Mouse (Mus musculus): ENCODE results near the gene Gm21833. TPM values are rescaled to one million over a fixed set of nuclear protein-coding genes. Genes with fewer than 3 reads are reported as not detected.
"Not testable (repeated sequence)": the region's sequence is repeated elsewhere in the genome, so short reads cannot be mapped to it uniquely, and the experiment has no call there.

Gm21833 gene
- not detected in 2 replicates for total RNA-seq (2012; rRNA removed)
- polyA plus RNA-seq (2012; ENCODE audit: insufficient read depth in 1 of 2, insufficient read length in 2 of 2, low read depth in 1 of 2, low replicate concordance in 2 of 2, missing spikeins in 1 of 2), result not detected

DNA sequence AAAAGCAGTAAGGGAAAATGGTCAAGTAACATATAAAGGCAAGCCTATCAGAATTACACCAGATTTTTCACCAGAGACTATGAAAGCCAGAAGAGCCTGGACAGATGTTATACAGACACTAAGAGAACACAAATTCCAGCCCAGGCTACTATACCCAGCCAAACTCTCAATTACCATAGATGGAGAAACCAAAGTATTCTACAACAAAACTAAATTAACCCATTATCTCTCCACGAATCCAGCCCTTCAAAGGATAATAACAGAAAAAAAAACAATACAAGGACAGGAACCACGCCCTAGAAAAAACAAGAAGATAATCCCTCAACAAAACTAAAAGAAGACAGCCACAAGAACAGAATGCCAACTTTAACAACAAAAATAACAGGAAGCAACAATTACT is at the start of gene Gm21833:
TSS of gene Gm21833 (plus strand) at position 301 of the 400 bp plus-strand sequence.
- not testable (repeated sequence) for H3K79me2 ChIP-seq (ENCODE audit: control insufficient read depth, insufficient read depth, low read length, poor library complexity); H3K9ac ChIP-seq (ENCODE audit: control insufficient read depth, low read depth, low read length, poor library complexity, severe bottlenecking); H3K9me3 ChIP-seq (replicated peaks; ENCODE audit: insufficient read depth, low read length); H3K4me1 ChIP-seq (ENCODE audit: control insufficient read depth in 1 of 2, insufficient read depth in 2 of 2, low read length in 2 of 2); H3K27me3 ChIP-seq (ENCODE audit: control insufficient read depth in 1 of 2, insufficient read depth in 2 of 2, low read length in 2 of 2); DNase-seq (ENCODE audit: low read depth, low spot score); H3K27ac ChIP-seq (ENCODE audit: control insufficient read depth, low read depth, low read length); H3K36me3 ChIP-seq (ENCODE audit: control insufficient read depth in 1 of 2, insufficient read depth in 2 of 2, low read length in 2 of 2); H3K4me3 ChIP-seq (ENCODE audit: control insufficient read depth in 1 of 2, insufficient read depth in 1 of 2, low read depth in 2 of 2, low read length in 2 of 2)

DNA sequence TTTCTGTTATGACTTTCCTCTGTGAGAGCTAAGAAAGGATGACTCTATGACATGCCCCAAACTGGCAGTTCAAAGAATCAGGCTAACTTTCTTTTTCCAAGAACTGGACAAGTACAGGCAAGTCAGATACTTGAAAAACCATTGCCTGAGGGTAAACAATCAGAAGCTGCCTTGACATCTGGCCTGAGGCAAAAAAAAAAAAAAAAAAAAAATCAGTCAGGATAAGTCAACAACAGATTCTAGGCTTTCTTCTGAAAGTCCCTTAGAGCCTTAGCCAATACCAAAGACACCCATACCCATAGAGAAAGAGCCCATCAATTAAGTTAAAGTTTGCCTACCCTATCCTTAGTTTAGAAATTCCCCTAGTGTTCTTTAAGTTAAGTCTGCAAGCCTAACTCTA is 38.7 kb upstream of the Gm21833 start:
- Histone ChIP-seq H3K27me3 (ENCODE audit: control insufficient read depth in 1 of 2, insufficient read depth in 2 of 2, low read length in 2 of 2) (no peaks in the 10 kb centered on the region), H3K4me1 (ENCODE audit: control insufficient read depth in 1 of 2, insufficient read depth in 2 of 2, low read length in 2 of 2) (no peaks in the 10 kb centered on the region), H3K9ac (ENCODE audit: control insufficient read depth, low read depth, low read length, poor library complexity, severe bottlenecking) (no peak overlapping the region), H3K9me3 (replicated peaks; ENCODE audit: insufficient read depth, low read length) (no peaks in the 10 kb centered on the region), H3K27ac (ENCODE audit: control insufficient read depth, low read depth, low read length) (no peak overlapping the region), H3K4me3 (ENCODE audit: control insufficient read depth in 1 of 2, insufficient read depth in 1 of 2, low read depth in 2 of 2, low read length in 2 of 2) (no peak overlapping the region), H3K79me2 (ENCODE audit: control insufficient read depth, insufficient read depth, low read length, poor library complexity) (no peaks in the 10 kb centered on the region), H3K36me3 (ENCODE audit: control insufficient read depth in 1 of 2, insufficient read depth in 2 of 2, low read length in 2 of 2) (no peaks in the 10 kb centered on the region)
- no peak for DNase-seq (ENCODE audit: low read depth, low spot score)
- TF ChIP-seq SMC3 (IDR thresholded peaks at IDR 0.05; ENCODE audit: low read depth, low read length) (no peak), ZKSCAN1 (IDR thresholded peaks at IDR 0.05; ENCODE audit: low read depth, low read length) (no peak), USF1 (IDR thresholded peaks at IDR 0.05; ENCODE audit: low read depth, low read length) (no peak), POLR2A (IDR thresholded peaks at IDR 0.05; ENCODE audit: control insufficient read depth in 1 of 2, insufficient read depth in 1 of 2, low read depth in 1 of 2, low read length in 2 of 2, poor library complexity in 1 of 2) (no peak), TBP (IDR thresholded peaks at IDR 0.05; ENCODE audit: low read depth, low read length) (no peak), CHD1 (IDR thresholded peaks at IDR 0.05; ENCODE audit: low read depth, low read length) (no peak), MYB (IDR thresholded peaks at IDR 0.05; ENCODE audit: low read depth, low read length) (no peak), RCOR1 (IDR thresholded peaks at IDR 0.05; ENCODE audit: low read depth, low read length) (no peak), MAZ (IDR thresholded peaks at IDR 0.05; ENCODE audit: low read depth, low read length) (no peak)

DNA sequence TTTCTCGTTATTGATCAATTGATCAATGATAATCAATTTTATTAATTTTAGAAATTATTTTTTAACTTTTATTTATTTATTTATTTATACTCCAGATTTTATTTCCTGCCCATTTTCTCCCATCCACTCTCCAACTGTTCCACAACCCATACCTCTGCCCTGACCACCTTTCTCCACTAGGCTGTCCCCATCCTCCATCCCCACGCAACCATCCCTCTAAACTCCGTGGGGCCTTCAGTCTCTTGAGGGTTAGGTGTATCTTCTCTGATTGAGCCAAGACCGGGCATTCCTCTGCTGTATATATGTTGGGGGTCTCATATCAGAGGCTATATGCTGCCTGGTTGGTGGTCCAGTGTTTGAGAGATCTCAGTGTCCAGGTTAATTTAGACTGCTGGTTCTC is 31.7 kb upstream of the Gm21833 start:
- H3K4me1 ChIP-seq (ENCODE audit: control insufficient read depth in 1 of 2, insufficient read depth in 2 of 2, low read length in 2 of 2), result no peaks in the 10 kb centered on the region
- no peaks in the 10 kb centered on the region; a peak in 1 of 4 replicates for H3K27me3 ChIP-seq (ENCODE audit: control insufficient read depth in 1 of 2, insufficient read depth in 2 of 2, low read length in 2 of 2)
- no peak overlapping the region for H3K9ac ChIP-seq (ENCODE audit: control insufficient read depth, low read depth, low read length, poor library complexity, severe bottlenecking)
- H3K79me2 ChIP-seq (ENCODE audit: control insufficient read depth, insufficient read depth, low read length, poor library complexity), result no peaks in the 10 kb centered on the region
- H3K36me3 ChIP-seq (ENCODE audit: control insufficient read depth in 1 of 2, insufficient read depth in 2 of 2, low read length in 2 of 2), result no peaks in the 10 kb centered on the region
- no peak overlapping the region for H3K4me3 ChIP-seq (ENCODE audit: control insufficient read depth in 1 of 2, insufficient read depth in 1 of 2, low read depth in 2 of 2, low read length in 2 of 2)
- H3K9me3 ChIP-seq (replicated peaks; ENCODE audit: insufficient read depth, low read length), result no peaks in the 10 kb centered on the region
- TF ChIP-seq ETS1 (IDR thresholded peaks at IDR 0.05; ENCODE audit: low read depth, low read length) (no peak), MAFK (IDR thresholded peaks at IDR 0.05; ENCODE audit: borderline replicate concordance, low read depth, low read length) (no peak), USF2 (IDR thresholded peaks at IDR 0.05; ENCODE audit: borderline replicate concordance in 1 of 2, insufficient read depth in 1 of 2, low read depth in 1 of 2, low read length in 2 of 2) (no peak), HCFC1 (IDR thresholded peaks at IDR 0.05; ENCODE audit: low read depth, low read length) (no peak), E2F4 (IDR thresholded peaks at IDR 0.05; ENCODE audit: borderline replicate concordance, low read depth, low read length) (no peak), BHLHE40 (IDR thresholded peaks at IDR 0.05; ENCODE audit: borderline replicate concordance, low read depth, low read length) (no peak), GATA1 (IDR thresholded peaks at IDR 0.05; ENCODE audit: low read depth, low read length) (no peak), ELF1 (IDR thresholded peaks at IDR 0.05; ENCODE audit: low read depth, low read length) (no peak), UBTF (IDR thresholded peaks at IDR 0.05; ENCODE audit: borderline replicate concordance, insufficient read depth, low read depth, low read length) (no peak), SIN3A (IDR thresholded peaks at IDR 0.05; ENCODE audit: low read length) (no peak), RCOR1 (IDR thresholded peaks at IDR 0.05; ENCODE audit: low read depth, low read length) (no peak), TBP (IDR thresholded peaks at IDR 0.05; ENCODE audit: low read depth, low read length) (no peak), MYC (IDR thresholded peaks at IDR 0.05; ENCODE audit: low read depth, low read length) (no peak)
- H3K27ac ChIP-seq (ENCODE audit: control insufficient read depth, low read depth, low read length), result no peak overlapping the region
- no peak for DNase-seq (ENCODE audit: low read depth, low spot score)
